Mouse (Mus musculus) liver, adult 2 months (tissue): ENCODE results near the gene Thbd.

Experiments used
- CTCF ChIP-seq: fragments of 200-500 bp; IDR thresholded peaks from 2 replicates; pipeline ENCODE4 v1.5.1; 2011; ENCODE audit warnings: low read depth, low read length, control low read depth
- POLR2A ChIP-seq: fragments of 200-500 bp; IDR thresholded peaks from 2 replicates; pipeline ENCODE4 v1.6.1; 2011; ENCODE audit warnings: low read length, control low read depth; ENCODE audit not compliant: insufficient read depth; ENCODE audit errors: extremely low read depth

DNA sequence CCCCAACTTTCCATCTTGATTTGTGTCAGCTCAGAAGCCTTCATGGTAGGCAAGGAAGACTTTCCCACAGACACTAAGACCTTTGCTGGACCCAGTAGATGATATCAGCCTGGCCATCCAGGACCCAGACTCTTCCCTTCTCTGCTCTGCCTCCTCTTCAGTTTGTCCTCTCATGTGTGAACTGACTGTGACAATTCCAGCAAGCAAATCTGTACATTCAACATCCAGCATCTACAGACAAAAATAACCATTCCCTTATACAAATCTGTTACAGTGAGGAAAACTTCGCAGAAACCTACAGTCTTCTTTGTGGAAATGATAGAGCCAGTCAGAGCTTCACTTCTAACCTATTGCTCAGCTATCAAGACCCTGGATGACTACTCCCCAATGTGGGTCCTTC, 50.8 kb downstream of the Thbd start:
- no peak for TF ChIP-seq POLR2A
- TF ChIP-seq CTCF, result no peak
